Mouse (Mus musculus): Measurements from ENCODE around the gene Sdk2.

Sdk2 gene

GRCm38 (mm10) chr11:114046927-114047326, 19.9 kb downstream of the Sdk2 start:
- DNase-seq (ENCODE audit: low spot score in 2 of 2), result no peak

GRCm38 (mm10) chr11:114044373-114044772, 22.5 kb downstream of the Sdk2 start:
- no peak for DNase-seq (ENCODE audit: low spot score in 2 of 2)

GRCm38 (mm10) chr11:114043530-114043929, 23.3 kb downstream of the Sdk2 start:
- DNase-seq (ENCODE audit: low spot score in 2 of 2), result no peak

DNA sequence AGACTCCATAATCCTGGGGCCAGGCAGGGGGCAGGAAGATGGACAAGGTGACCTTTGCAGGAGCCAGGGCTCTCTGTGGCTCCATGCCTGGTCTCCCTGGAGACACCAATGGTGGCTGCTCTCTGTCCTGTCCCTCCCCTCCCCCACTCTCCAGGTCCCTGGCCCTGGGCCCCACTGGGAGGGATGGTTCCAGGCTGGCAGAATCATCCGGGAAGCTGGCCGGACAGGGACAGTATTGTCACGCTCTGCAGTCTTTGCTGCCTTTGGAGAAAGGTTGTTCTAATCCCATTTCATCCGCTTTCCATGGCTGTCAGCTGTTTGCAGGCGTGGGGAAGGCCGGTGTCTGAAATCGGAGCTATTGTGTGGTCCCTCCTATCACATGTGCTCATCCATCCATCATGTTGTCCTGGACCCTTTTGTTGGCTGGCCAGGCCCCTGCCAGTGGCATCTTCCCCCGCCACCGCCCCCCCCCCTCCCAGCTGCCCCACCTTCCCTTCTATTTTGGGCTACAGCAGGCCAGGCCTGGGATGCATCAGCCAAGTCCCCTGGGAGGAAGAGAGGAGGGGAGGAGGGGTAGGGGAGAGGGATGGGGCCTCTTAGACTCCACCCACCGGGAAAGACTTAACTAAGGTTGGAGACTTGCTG, 26.3 kb downstream of the Sdk2 start:
- no peak for DNase-seq (ENCODE audit: low spot score in 2 of 2)

DNA sequence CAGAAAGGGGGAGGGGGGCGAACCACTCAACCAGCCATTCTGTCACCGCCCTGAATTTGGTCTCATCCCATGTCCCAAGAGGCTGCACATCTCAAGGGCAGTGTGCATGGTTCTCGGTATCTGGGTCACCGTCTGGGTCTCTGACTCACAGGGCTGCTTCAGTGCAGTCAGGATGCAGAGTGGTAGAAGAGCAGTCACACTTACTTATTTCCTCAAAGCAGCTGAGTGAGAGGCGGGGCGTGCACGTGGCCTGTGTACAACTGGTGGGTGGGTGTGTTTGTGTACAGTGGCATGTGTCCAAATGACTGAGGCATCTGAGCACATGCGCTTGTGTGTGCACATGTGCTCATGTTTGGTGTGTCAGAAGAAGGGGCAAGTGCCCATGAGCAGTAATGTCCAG, 28.8 kb downstream of the Sdk2 start:
- no peak for DNase-seq (ENCODE audit: low spot score in 2 of 2)

- DNase-seq (ENCODE audit: low spot score in 2 of 2), result no peak
These were observed 35.4 kb downstream of the Sdk2 start for GRCm38 (mm10) chr11:114031491-114031890.

DNA sequence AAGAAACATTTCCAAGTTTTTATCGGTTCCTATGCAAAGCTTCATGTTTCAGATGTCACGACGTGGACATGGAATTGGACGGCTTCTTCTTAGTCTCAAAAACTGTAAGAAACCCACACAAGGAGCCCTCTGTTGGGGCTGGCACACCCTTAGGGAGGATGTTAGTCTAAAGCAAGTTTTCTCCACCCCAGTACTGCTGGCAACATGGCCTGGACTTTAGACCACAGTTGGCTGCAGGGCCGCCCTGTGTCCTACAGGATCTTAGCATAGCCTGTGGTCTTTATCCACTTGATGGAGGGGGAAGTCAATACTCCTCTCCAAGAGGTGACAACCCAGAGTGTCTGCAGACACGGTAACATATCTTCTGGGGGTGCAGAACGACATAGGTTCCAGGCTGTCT, 36.6 kb downstream of the Sdk2 start:
- no peak for DNase-seq (ENCODE audit: low spot score in 2 of 2)

- DNase-seq (ENCODE audit: low spot score in 2 of 2), result no peak
These were observed 38.3 kb downstream of the Sdk2 start for GRCm38 (mm10) chr11:114028512-114028911.

GRCm38 (mm10) chr11:114028021-114028420, 38.8 kb downstream of the Sdk2 start:
- no peak for DNase-seq (ENCODE audit: low spot score in 2 of 2)

GRCm38 (mm10) chr11:114025056-114025455, 41.8 kb downstream of the Sdk2 start:
- DNase-seq (ENCODE audit: low spot score in 2 of 2), result no peak

GRCm38 (mm10) chr11:114023965-114024364, 42.9 kb downstream of the Sdk2 start:
- no peak for DNase-seq (ENCODE audit: low spot score in 2 of 2)

GRCm38 (mm10) chr11:114022166-114022565, 44.7 kb downstream of the Sdk2 start:
- no peak for DNase-seq (ENCODE audit: low spot score in 2 of 2)

- no peak for DNase-seq (ENCODE audit: low spot score in 2 of 2)
These were observed 47.8 kb downstream of the Sdk2 start for GRCm38 (mm10) chr11:114019087-114019486.

DNA sequence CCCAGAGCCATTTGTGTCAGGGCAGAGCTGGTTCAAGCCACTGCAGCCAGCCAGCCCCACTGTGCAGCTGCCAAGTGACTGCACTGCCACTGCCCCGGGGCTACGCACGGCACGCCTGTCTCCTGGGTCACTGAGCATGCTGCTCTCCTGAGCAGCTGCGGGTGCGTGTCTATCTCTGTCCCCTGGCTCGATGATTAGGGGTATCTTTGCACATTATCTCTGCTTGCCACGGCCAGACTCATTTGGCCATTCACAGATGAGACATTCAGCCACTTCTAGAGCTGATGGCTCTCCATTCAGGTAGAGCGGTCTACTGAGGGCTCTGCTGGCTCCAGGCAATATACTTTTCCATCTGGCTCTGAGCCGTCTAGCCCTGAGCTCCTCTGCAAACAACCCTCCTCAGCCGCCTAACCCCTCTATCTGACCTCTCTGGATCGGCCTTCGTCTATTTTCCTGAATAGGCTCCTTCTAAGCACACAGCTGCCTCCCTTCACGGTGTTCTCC, 49.9 kb downstream of the Sdk2 start:
- no peak for DNase-seq (ENCODE audit: low spot score in 2 of 2)

DNA sequence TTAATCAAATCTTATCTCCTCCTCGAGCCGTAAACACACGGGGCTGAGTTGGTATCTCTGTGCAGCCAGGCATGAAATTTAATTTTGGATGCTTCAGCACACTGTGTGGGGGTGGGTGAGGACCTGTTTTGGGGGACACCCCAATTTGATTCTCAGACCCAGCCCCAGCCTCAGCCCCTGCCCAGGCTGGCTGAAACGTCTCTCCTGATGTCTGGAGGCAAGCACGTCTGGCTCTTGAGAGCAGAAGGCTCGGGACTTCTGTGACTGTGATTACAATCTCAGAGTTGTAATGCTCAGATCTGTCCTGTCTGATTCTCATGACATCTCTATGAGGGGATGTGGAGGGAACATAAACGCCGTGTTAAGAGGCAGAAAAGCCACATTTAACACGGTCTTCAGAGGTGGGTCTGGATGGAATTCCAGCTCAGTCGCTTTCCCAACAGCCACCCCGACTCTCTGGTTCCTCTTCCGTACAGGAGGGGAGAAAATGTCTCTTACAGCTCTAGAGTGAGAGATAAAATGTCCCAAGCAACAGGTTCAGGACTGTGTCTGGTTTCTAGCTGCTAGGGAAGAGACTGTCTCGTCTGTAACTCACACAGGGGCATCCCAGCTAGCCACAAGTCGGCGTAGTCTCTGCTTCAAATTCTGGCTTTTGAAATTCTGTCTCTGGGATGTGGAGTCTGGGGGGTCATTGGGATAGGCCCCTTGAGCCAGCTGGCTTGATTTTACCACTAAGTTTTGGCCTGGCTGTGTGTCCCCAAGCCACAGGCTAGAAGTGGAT, 50.5 kb downstream of the Sdk2 start:
- DNase-seq (ENCODE audit: low spot score in 2 of 2), result no peak

- no peak for DNase-seq (ENCODE audit: low spot score in 2 of 2)
These were observed 55.3 kb downstream of the Sdk2 start for GRCm38 (mm10) chr11:114011523-114011922.

DNA sequence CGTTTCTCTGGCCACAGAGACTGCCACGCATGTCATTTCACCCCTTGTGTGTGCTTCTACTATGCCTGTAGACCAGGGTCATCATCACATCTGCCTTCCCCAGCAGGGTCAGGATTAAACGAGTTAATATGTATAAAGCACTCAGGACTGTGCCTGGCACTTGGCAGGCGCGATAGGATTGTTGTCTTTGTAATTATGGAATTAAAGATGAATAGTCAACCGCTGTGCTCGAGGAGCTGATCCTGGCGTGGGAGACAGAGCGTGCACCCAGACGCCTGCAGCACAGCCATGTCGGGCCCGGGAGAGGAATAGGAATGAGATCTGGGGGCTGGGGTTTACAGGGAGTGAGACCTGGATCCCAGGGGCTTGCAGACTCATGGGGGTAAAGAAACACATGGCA, 61.0 kb downstream of the Sdk2 start:
- DNase-seq (ENCODE audit: low spot score in 2 of 2), result no peak

GRCm38 (mm10) chr11:114004651-114005050, 62.2 kb downstream of the Sdk2 start:
- no peak for DNase-seq (ENCODE audit: low spot score in 2 of 2)

- no peak for DNase-seq (ENCODE audit: low spot score in 2 of 2)
These were observed 63.7 kb downstream of the Sdk2 start for GRCm38 (mm10) chr11:114003195-114003594.

DNA sequence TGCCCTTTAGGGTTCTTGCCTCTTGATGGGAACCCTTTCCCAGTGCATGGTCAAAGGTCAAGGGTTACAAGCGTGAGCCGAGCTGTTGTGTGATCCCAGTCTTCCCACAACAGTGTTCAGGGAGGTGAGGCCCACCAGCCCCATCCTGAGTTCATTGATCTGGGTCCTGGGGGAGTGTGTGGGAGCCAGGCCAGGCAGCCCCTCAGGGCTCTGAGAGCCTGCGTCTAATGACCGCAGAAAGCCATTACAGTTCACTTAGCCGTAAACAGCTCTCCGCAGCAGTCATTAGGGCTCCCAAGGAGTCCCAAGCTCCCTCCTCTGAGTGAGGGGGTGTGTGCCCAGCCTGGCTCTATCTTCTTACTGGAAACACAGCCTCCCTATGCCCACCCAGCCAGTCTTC, 66.8 kb downstream of the Sdk2 start:
- DNase-seq (ENCODE audit: low spot score in 2 of 2), result no peak

DNA sequence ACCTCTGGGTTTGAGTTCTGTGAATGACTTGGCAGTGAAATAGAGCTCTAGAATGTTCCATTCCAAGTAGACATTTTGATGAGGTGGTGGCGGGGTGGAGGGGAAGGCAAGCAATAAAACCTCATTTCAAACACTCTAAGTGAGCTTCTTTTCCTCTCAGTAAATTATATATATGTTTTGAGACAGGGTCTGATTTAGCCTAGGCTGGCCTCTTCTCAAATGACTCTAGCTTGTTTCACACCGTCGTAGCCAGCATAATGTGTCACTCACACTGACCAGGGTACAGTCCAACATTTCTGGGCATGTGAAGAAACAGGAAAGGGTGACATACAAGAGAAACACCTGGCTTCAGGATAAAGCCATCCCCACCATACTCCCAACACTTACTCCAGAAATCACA, 68.1 kb downstream of the Sdk2 start:
- no peak for DNase-seq (ENCODE audit: low spot score in 2 of 2)

DNA sequence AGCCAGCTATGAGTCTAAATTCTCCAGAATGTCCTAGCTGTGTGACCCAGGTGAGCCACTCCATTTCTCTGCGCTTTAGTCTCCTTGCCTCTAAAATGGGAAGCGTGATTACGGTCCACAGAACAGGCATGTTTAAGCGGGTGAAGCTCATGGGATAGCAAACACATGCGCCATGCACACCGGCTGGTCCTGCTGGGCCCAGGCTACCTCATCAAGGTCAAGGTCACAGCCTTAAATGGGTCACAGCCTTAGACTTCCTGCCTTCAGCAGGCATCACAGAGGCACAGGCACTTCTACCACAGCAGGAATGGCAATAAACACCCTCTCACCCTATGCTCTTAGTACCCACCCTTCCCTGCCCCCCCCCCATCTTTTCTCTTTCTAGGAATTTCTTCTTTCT, 72.9 kb downstream of the Sdk2 start:
- DNase-seq (ENCODE audit: low spot score in 2 of 2), result no peak

- no peak for DNase-seq (ENCODE audit: low spot score in 2 of 2)
These were observed 74.0 kb downstream of the Sdk2 start for GRCm38 (mm10) chr11:113992894-113993293.

Measured in spleen, postnatal 14 days (tissue).